Mouse (Mus musculus) mesoderm, embryonic 11.5 days (tissue): ENCODE data around the gene Noxo1.
"Not testable (repeated sequence)": the region's sequence is repeated elsewhere in the genome, so short reads cannot be mapped to it uniquely, and the experiment has no call there.

ENCODE experiments used
- DNase-seq: peaks from one replicate; pipeline ENCODE4 v3.0.0-alpha.2; 2012; ENCODE audit warnings: low read depth, low spot score

Gene Noxo1

GRCm38 (mm10) chr17:24696011-24696697 lies at the start of gene Noxo1, which contains the start of gene Gfer:
Noxo1 (plus strand) TSS chr17:24696234.
Gfer (minus strand) TSS chr17:24696156.
- DNase-seq, result peak; percentile 90

DNA sequence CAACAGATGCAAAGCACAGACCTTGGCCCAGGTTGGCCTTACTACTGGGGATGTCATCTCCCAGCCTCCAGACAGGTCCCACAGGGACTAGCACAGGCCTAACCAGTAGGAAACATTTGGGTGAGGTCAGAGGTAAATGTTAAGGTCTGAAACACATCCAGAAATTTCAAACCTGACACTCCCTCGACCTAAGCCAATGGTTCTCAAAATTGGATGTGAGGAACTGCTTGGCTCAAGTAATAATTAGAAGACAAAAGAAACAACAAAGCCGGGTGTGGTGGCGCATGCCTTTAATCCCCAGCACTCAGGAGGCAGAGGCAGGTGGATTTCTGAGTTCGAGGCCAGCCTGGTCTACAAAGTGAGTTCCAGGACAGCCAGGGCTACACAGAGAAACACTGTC lies 49.7 kb upstream of the Noxo1 start:
- DNase-seq, result no peak

DNA sequence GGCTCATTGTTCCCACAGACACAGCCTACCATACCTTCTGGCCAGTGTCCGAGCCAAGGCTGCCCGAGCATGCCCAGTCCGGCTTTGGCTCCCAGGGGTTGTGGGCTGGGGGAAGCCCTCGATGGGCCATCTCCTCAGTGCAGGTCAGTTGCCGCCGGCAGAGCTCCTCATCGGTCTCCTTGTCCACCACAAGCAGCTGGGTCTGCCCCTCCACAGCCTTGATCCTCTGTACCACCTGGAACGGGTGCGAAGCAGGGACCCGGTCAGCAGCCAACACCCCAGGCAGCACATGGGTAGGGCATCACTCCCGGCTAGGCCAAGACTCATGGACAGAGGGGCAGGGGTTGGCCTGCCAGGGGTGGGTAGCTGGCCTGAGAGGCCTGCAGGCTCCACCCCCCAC lies 48.5 kb upstream of the Noxo1 start:
- no peak for DNase-seq

DNA sequence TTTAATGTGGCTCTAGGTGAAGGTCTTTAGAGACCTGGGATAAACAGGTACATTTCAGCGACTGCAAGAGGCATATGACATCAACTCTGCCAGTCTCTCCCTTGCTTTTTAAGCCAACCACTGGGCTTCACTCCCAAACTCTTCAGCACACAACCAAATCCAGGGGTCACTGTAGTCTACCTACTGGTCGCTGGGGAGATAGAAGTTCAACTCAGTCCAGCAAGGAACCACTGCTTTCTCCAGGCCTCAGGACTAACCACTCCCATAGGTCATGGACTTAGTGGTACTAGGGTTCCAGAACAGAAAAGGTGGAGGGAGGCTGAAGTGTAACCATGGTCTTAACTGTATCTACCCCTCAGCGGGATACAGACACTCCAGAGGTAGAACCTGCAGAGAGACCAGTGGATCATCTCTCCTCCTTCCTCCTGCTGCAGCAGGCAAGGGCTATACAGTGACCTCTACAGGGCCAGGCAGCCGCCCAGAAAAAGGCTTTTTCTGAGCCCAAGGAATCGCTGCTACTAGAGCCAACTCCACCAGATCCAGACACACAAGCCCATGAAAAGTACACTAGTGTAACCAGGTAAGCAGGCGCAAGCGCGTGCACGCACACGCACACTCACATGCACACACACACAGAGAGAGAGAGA lies 47.2 kb upstream of the Noxo1 start:
- DNase-seq, result no peak

GRCm38 (mm10) chr17:24649581-24650069 lies 46.4 kb upstream of the Noxo1 start:
- DNase-seq, result no peak

DNA sequence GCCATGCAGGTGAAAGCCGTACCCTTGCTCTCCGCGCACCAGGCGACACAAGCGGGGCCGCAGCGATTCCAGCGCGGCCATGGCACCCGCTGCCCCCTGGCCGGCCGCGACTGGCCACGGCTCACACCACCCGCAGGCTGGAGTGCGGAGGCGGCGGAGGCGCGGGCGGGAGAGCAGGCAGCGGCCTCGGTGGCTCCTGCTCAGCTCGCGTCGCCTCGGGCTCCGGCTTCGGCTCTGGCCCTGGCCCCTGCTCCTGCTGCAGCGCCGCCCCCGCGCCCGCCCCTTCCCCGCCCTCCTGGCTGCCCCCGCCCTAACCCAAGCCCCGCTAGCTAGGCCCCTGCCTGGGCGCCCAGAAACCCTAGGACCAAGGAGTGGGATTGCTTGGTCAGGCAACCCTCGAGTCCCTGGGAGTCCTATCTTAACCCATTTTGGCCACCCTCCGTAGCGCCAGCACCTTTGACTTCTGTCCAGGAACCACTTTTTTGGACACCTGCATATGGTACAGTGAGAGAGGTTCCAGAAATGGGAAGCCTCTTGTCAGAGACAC lies 45.9 kb upstream of the Noxo1 start, which contains the start of gene Slc9a3r2:
TSS of gene Slc9a3r2 (minus strand) at position 258 of the 547 bp plus-strand sequence.
- DNase-seq, result peak; percentile 35

GRCm38 (mm10) chr17:24650766-24651165 lies 45.3 kb upstream of the Noxo1 start:
- no peak for DNase-seq

DNA sequence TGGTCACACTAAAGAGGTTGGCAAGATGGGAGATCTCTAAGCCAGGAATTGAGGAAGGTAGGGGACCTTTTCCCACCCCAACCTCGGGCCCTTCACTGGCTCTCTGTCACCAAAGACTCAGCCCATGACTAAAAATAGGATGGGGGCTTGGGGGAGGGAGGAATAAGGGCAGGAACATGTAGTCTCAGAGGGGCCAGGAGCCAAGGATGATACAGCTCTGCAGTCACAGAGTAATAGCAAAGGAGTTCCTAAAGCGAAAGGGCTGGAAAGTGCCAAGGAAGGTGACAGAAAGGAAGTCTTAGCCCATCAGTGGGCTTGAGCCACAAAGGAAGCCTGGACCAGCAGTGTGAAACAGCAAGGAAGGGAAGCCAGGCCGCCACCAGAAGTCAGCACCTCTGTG lies 44.2 kb upstream of the Noxo1 start:
- DNase-seq, result no peak

- peak; percentile 56 for DNase-seq
These were observed 41.9 kb upstream of the Noxo1 start for GRCm38 (mm10) chr17:24653967-24654710.

DNA sequence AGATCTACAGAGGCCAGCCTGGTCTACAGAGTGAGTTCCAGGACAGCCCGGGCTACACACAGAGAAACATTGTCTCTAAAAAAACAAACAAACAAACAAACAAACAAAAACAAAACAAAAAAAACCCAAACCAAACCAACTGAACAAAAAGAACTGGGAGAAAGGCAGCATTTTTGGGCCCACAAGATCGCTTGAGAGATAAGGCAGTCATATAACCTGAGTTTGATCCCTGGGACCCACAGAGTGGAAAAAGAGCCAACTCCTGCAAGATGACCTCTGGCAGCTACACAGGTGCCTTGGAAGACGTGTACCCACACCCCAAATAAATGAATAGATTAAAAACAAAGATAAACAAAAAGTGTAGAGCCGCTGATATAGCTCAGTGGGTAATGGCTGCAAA lies 41.1 kb upstream of the Noxo1 start:
- no peak for DNase-seq

GRCm38 (mm10) chr17:24658017-24658758 lies 37.8 kb upstream of the Noxo1 start, which contains the start of gene Npw:
Npw (minus strand) TSS chr17:24658457.
- peak; percentile 34 for DNase-seq

DNA sequence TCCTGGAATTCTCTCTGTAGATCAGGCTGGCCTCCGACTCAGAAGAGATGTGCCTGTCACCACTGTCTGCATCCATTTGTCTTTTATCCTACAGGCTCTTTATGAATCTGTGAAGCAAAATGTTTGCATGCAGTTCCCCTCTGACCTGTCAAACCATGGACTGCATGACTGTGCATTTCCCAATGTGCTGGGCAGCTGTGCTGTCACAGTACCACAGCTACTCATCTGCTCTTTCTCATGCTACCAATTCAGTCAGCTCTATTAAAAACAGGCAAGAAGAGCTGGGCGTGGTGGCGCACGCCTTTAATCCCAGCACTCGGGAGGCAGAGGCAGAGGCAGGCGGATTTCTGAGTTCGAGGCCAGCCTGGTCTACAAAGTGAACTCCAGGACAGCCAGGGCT lies 29.0 kb upstream of the Noxo1 start:
- DNase-seq, result not testable (repeated sequence)

DNA sequence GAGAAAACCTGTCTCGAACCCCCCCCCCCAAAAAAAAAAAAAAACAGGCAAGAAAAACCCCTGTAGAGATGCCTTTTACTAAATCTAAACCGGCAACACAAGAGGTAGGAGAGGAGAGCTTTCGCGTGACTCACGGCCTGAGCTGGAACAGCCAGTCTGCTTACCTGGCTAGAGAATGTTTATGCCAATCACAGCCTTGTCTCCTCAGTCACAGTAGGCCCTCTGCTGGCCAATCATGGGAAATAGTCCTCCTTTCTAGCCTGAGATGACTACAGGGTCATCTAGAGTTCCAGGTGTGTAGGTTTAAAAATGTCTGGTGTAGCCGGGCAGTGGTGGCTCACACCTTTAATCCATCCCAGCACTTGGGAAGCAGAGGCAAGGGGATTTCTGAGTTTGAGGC lies 28.6 kb upstream of the Noxo1 start:
- peak; percentile 64 for DNase-seq

DNA sequence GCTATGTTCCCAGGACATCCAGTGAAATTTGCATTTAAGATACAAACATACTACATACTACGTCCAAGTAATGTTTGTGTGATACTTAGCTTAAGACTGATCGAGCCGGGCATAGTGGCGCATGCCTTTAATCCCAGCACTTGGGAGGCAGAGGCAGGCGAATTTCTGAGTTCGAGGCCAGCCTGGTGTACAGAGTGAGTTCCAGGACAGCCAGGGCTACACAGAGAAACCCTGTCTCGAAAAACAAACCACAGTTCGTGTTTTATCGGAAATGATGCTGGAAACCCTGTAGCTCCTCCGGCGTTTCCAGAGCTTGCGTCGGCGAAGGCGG lies 26.9 kb upstream of the Noxo1 start:
- not testable (repeated sequence) for DNase-seq

DNA sequence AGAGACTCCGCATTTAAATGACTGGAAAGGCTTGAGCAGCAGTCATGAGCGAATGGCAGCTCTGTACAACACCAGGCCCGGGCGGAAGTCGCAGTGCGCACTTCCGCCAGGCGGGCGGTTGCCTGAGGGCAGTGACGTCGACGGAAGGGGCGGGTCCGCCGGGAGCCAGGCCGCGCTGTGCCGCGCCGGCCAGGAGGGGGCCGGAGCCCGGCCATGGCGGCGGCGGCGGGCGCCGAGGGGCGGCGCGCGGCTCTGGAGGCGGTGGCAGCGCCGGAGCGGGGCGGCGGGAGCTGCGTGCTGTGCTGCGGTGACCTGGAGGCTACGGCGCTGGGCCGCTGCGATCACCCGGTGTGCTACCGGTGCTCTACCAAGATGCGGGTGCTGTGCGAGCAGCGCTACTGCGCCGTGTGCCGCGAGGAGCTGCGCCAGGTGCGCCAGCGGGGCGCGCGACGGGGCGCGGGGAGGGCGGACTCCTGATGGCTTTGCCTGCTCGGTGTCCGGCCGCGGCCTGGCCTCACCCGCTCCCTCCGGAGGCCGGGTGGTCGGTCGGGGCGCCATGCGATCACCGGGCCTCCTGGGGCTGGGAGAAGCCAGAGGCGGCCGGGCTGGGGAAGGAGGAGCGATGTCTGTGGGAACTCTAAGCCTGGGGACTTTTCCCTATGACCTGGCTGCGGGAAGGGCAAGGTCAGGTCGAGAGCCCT lies 26.3 kb upstream of the Noxo1 start, which contains the start of gene Zfp598:
TSS of gene Zfp598 (plus strand) at position 143 of the 701 bp plus-strand sequence.
- peak; percentile 95 for DNase-seq

GRCm38 (mm10) chr17:24670246-24670844 lies 25.7 kb upstream of the Noxo1 start:
- DNase-seq, result no peak

DNA sequence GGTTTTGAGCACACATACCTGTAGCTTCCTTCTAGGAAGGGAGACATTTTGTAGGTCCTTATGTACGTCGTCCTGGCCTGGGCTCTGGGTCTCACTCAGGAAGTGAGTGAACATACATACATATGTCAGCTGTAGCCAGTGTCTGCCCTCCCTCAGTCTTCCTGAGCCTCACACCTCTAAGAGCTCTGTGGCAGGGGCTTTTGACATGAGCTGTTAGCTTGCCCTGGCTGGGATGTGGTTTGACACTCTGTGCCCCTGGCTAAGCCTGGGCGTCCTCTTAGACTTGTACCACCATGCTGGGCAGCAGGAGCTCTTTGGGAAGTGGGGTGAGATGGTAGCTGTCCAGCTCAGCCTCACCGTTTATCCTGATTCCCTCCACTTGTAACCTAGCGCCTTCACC lies 24.7 kb upstream of the Noxo1 start:
- DNase-seq, result no peak

DNA sequence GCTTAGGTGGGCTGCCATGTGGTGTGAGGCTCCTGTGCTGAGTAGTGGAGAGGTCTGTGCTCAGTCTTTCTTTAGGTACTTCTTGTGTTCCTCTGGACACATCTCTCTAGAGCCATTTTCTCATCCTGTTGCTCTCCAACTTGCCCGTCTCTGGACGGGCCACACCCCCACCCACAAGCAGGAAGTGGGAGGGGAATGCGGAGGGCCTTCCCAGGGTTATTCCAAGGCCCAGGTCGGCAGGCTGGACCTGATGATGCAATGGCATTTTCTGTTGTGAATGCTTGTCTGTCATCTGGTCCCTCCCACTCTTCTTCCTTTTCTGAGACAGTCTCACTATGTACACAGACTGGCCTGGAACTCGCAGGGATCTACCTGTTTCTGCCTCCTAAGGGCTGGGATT lies 23.9 kb upstream of the Noxo1 start:
- no peak for DNase-seq

GRCm38 (mm10) chr17:24674277-24674676 lies 21.8 kb upstream of the Noxo1 start:
- DNase-seq, result no peak

GRCm38 (mm10) chr17:24676187-24676586 lies 19.8 kb upstream of the Noxo1 start:
- DNase-seq, result peak; percentile 84
